Mouse (Mus musculus): ENCODE data around the gene Ifnz.
"Not testable (repeated sequence)": the region's sequence is repeated elsewhere in the genome, so short reads cannot be mapped to it uniquely, and the experiment has no call there.

Gene Ifnz

GRCm38 (mm10) chr4:88781831-88782230 is at the start of gene Ifnz:
TSS of gene Ifnz (plus strand) at chr4:88782131.
- DNase-seq: not testable (repeated sequence)

DNA sequence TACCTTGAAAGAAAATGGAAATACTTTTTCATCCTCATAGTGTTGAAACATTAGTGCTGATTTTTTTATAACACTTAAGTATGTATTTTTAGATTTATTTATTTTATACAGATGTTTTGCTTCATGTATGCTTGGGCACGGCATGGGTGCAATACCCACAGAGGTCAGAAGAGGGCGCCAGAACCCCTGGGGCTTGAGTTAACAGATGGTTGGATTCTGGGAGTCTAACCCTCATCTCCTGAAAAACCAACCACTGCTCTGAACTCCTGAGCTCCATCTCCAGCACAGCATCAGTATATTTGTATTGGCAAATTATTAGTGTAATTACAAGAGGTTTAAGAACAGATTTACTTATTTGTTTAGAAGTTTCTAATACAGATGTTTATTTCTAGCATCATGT is 43.5 kb upstream of the Ifnz start:
- peak; percentile 60 to 69 for DNase-seq

- no peak for DNase-seq
Observed at GRCm38 (mm10) chr4:88739036-88739435, 42.9 kb upstream of the Ifnz start.

DNA sequence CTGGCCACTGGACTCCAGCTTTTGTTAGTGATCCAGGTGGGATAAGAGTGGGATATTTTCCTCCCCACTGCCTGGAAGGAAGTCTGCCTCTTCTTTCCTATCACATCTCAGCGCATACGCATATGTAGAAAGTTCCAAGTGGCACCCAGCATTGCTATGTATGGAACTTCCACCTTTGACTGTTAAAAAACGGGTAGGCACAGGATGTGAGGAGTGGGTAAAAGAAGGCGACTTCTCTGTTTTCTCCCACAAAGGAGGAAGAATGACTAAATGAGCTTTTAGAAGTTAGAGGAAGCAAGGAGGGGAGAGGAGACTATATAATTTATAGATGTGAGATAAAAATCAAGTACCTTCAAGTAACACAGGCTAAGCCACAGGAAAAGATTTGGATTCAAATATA is 40.5 kb upstream of the Ifnz start:
- no peak for DNase-seq

- no peak for DNase-seq
Observed at GRCm38 (mm10) chr4:88742771-88743371, 39.1 kb upstream of the Ifnz start.

DNA sequence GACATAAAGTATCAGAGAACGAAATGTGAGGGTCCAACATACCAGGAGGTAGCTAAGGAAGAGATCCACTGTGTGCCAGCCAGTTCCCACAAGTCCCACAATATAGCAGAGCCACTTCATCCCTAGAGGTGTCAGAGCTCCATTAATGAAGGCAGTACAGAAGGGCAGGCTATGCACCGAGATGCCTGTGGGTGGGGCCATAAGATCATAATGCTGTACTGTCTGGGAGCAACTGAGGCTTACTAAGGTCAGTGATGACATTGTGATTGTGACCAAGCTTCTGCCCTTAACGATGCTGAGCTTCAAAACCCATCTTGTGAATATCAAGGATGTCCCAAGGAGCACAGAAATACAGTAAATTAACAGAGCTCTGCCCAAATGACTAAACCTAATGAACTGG is 37.7 kb upstream of the Ifnz start:
- no peak for DNase-seq

DNA sequence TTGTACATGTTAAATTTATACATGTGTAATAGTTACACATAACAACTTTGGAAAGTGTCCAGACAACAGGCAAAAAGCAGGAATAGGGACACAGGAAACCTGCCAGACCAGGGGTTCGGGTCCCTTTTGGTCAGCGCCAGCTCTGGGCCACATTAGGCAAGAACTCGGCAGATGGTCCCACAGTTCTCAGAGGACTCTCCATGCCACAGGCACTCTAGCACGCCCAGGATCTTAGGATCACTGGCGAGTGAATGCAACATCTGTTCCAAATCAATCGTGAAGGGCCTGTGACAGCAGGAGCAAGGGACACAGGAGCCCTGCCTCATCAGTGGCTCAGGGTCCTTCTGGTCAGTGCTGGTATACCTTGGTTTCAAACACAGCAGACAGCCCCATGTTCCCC is 32.0 kb upstream of the Ifnz start:
- no peak for DNase-seq

GRCm38 (mm10) chr4:88754818-88755340 is 27.1 kb upstream of the Ifnz start, which contains the start of gene Gm13271:
TSS of gene Gm13271 (plus strand) at chr4:88754868.
- peak; percentile 47 to 73 for DNase-seq

DNA sequence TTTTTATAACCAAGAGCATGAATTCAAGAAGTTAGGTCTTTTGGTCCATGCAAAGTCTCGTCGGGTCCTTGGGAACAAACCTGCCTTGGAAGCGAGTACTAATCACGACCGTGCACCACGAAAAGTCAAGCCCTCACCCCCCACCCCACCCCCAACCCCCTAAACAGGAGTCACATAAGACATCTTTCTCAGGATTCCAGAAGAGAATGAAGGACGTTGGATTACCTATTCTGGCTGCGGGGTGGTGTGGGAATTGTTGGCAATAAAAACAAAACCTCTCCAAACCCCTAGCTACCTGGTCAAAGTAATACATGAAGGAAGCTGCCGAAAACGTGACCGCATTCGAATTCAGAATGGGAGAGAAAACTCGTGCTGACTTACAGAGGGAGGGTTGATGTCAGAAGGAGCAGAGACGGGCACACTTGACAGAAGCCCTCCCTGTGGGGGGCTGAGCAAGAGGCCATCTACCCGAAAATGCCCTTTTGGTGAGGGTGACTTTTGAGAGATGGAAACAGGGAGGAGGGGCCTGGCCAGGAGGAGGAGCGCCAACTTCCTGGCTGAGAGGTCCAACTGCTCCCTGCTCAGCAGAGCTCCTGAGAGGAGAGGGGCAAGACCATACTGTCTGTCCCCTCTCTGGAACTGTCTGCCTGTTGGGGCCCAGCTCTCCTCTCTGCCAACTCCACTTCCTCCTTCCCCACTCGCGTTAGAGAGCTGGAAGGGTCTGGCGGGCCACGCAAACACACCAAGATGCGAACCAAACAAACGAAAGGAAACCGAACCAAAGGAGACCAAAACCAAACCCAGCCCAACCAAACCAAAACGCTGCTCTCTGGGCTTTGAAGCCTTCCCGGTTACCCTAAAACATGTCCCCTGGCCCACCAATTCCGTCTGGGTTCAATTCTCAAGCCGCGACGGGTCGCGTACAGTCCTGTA is 25.1 kb upstream of the Ifnz start:
- DNase-seq: not testable (repeated sequence)

- peak; percentile 89 for DNase-seq
Observed at GRCm38 (mm10) chr4:88757628-88758031, 24.3 kb upstream of the Ifnz start.

- not testable (repeated sequence) for DNase-seq
Observed at GRCm38 (mm10) chr4:88758751-88759150, 23.2 kb upstream of the Ifnz start.

DNA sequence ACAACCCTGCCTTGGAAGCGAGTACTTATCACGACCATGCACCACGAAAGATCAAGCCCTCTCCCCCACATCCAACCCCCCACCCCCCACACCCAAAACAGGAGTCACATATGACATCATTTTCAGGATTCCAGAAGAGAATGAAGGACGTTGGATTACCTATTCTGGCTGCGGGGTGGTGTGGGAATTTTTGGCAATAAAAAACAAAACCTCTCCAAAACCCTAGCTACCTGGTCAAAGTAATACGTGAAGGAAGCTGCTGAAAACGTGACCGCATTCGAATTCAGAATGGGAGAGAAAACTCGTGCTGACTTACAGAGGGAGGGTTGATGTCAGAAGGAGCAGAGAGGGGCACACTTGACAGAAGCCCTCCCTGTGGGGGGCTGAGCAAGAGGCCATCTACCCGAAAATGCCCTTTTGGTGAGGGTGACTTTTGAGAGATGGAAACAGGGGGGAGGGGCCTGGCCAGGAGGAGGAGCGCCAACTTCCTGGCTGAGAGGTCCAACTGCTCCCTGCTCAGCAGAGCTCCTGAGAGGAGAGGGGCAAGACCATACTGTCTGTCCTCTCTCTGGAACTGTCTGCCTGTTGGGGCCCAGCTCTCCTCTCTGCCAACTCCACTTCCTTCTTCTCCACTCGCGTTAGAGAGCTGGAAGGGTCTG is 22.2 kb upstream of the Ifnz start, which contains the start of gene Gm13283:
Gene Gm13283 (plus strand): TSS at position 510 of the 659 bp plus-strand sequence.
- peak; percentile 35 to 38 for DNase-seq

DNA sequence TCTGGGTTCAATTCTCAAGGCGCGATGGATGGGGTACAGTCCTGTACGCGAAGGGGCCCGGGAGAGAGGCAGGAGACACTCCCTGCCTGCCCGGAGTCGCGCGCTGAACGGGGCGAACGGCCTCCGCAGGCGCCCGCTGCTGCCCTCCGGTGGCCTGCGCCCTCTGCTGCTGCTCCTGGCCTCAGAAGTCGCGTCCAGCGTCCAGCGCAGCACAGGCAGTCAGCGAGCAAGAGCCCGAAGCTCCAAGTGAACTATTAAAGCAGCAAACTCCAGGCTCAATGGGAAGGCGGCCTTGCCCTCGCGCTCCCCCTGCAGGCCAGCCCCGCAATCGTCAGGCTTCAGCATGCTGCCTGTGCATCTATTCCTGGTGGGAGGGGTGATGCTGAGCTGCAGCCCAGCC is 21.5 kb upstream of the Ifnz start:
- peak; percentile 84 to 87 for DNase-seq

- DNase-seq: peak; percentile 54 to 72
Observed at GRCm38 (mm10) chr4:88761776-88762175, 20.2 kb upstream of the Ifnz start.

DNA sequence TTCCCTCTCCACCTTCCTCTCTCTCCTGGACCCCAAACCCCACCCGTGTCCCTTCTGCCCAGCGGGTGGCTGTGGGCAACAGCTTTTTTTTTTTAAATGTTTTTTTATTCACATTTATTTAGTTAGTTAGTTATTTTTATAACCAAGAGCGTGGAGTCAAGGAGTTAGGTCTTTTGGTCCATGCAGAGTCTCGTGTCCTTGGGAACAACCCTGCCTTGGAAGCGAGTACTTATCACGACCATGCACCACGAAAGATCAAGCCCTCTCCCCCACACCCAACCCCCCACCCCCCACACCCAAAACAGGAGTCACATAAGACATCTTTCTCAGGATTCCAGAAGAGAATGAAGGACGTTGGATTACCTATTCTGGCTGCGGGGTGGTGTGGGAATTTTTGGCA is 19.6 kb upstream of the Ifnz start:
- DNase-seq: not testable (repeated sequence)

DNA sequence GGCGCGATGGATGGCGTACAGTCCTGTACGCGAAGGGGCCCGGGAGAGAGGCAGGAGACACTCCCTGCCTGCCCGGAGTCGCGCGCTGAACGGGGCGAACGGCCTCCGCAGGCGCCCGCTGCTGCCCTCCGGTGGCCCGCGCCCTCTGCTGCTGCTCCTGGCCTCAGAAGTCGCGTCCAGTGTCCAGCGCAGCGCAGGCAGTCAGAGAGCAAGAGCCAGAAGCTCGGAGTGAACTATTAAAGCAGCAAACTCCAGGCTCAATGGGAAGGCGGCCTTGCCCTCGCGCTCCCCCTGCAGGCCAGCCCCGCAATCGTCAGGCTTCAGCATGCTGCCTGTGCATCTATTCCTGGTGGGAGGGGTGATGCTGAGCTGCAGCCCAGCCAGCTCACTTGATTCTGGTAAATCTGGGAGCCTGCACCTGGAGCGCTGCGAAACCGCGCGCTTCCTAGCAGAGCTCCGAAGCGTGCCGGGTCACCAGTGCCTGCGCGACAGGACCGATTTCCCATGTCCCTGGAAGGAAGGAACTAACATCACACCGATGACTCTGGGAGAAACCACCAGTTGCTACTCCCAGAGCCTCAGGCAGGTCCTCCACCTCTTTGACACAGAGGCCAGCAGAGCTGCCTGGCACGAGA is 18.4 kb upstream of the Ifnz start:
- peak; percentile 72 to 77 for DNase-seq

DNA sequence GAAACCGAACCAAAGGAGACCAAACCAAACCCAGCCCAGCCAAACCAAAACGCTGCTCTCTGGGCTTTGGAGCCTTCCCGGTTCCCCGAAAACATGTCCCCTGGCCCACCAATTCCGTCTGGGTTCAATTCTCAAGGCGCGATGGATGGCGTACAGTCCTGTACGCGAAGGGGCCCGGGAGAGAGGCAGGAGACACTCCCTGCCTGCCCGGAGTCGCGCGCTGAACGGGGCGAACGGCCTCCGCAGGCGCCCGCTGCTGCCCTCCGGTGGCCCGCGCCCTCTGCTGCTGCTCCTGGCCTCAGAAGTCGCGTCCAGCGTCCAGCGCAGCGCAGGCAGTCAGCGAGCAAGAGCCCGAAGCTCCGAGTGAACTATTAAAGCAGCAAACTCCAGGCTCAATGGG is 8.4 kb upstream of the Ifnz start, which contains the start of gene Gm13290:
Gene Gm13290 (plus strand): TSS at position 301 of the 400 bp plus-strand sequence.
- DNase-seq: not testable (repeated sequence)

DNA sequence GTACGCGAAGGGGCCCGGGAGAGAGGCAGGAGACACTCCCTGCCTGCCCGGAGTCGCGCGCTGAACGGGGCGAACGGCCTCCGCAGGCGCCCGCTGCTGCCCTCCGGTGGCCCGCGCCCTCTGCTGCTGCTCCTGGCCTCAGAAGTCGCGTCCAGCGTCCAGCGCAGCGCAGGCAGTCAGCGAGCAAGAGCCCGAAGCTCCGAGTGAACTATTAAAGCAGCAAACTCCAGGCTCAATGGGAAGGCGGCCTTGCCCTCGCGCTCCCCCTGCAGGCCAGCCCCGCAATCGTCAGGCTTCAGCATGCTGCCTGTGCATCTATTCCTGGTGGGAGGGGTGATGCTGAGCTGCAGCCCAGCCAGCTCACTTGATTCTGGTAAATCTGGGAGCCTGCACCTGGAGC is 5.3 kb upstream of the Ifnz start, which contains the start of gene Gm13289:
Gene Gm13289 (plus strand): TSS at position 301 of the 400 bp plus-strand sequence.
- not testable (repeated sequence) for DNase-seq

- DNase-seq: not testable (repeated sequence)
Observed at GRCm38 (mm10) chr4:88779550-88779949, 2.4 kb upstream of the Ifnz start, which contains the start of gene Gm13272. TSS of gene Gm13272 (plus strand) at chr4:88779850.

DNA sequence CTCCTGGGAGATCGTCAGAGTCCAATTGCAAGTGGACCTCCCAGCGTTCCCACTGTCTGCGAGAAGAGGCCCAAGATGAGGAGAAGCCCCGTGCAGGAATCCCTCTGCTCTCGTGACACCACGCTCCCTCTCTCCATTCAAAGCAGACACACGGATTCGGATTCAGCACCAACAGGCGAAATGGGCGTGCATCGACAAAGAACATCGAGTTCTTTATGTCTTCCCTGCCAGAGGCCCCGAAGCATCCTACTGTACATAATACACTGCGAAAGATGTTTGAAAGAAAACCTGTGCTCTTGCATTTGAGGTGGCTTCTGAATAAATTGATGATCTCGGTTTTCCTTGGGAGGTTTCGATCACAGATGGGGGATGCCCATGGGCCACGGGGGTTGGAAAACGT is 1.6 kb upstream of the Ifnz start:
- not testable (repeated sequence) for DNase-seq

DNA sequence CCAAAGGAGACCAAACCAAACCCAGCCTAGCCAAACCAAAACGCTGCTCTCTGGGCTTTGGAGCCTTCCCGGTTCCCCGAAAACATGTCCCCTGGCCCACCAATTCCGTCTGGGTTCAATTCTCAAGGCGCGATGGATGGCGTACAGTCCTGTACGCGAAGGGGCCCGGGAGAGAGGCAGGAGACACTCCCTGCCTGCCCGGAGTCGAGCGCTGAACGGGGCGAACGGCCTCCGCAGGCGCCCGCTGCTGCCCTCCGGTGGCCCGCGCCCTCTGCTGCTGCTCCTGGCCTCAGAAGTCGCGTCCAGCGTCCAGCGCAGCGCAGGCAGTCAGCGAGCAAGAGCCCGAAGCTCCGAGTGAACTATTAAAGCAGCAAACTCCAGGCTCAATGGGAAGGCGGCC is 404 bp downstream of the Ifnz start:
- DNase-seq: peak; percentile 23 to 24

- DNase-seq: not testable (repeated sequence)
Observed at GRCm38 (mm10) chr4:88785409-88785808, 3.5 kb downstream of the Ifnz start, which contains the start of gene Gm13276. TSS of gene Gm13276 (plus strand) at chr4:88785709.
